Mouse (Mus musculus): ENCODE results near the gene Klf9. TPM values are rescaled to one million over a fixed set of nuclear protein-coding genes. Genes with fewer than 3 reads are reported as not detected.
"Not testable (repeated sequence)": the region's sequence is repeated elsewhere in the genome, so short reads cannot be mapped to it uniquely, and the experiment has no call there.

Klf9 gene
- polyA plus RNA-seq, 1 experiment from 2014 or later: 15.3 TPM

DNA sequence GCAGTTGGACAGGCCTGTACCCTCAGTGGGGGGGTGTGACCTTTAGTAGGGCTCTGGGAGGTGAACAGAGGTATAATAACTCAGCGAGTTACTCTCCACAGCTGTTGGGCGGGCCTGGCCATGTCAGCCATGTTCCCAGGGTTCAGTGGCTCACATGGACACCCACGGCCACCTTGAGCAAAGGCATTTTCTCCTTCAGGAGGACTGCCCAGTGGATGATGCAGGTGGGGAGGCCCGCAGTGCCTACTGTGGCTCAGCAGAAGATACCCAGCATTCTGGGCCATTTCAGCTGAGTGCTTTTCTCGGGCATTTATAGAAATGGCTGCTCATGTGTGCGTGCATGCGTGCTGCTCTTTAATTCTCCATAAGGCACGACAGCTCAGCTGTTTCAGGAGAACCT, 2.5 kb downstream of the Klf9 start:
- Histone ChIP-seq H3K9me3 (ENCODE audit: control insufficient read depth) (no peaks in the 10 kb centered on the region), H3K27ac (ENCODE audit: low read depth, low read length) (no peak overlapping the region), H3K4me3 (ENCODE audit: low read depth, low read length) (peak overlapping the region; percentile 80), H3K36me3 (ENCODE audit: control insufficient read depth, insufficient read depth) (peaks cover 3% of the 10 kb centered on the region; the same call in 1 of the 2 replicates), H3K9ac (ENCODE audit: low read depth, low read length) (no peak overlapping the region; the same call in 1 of the 2 replicates), H3K27me3 (replicated peaks; ENCODE audit: control insufficient read depth, insufficient read depth, low read length) (no peaks in the 10 kb centered on the region), H3K4me2 (replicated peaks; ENCODE audit: low read depth) (peak overlapping the region; percentile 77), H3K4me1 (replicated peaks; ENCODE audit: control insufficient read depth, insufficient read depth, low read length) (no peaks in the 10 kb centered on the region)
- WGBS: 86% methylated on average over 8 of the region's 8 CpGs
- no peak for ATAC-seq
- TF ChIP-seq CTCF (IDR thresholded peaks at IDR 0.05; ENCODE audit: low read depth): no peak

DNA sequence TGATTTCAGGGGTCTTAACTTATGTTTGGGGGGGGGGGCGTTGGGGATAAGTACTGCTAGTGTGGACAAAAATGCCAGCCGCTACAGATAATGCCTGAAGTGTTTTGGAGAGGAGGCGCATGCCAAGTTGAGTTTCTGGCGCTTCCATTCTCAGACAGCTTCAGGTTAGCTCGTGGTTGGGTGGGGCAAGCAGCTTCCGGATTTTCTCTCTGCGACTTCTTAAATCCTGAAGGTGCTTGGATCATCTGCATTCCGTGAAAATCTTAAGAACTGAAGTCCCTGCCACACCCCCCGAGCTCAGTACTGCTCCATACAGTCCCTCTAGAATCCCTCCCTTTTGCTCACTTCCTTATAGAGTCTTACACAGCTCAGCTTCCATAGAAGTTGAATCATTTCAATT, 3.0 kb downstream of the Klf9 start:
- peak overlapping the region; percentile 77 for H3K4me2 ChIP-seq (replicated peaks; ENCODE audit: low read depth)
- H3K36me3 ChIP-seq (ENCODE audit: control insufficient read depth, insufficient read depth): peaks cover 3% of the 10 kb centered on the region; the same call in 1 of the 2 replicates
- H3K9me3 ChIP-seq (ENCODE audit: control insufficient read depth): no peaks in the 10 kb centered on the region
- TF ChIP-seq CTCF (IDR thresholded peaks at IDR 0.05; ENCODE audit: low read depth): no peak
- ATAC-seq: no peak
- peak overlapping the region; percentile 80; the same call in 1 of the 2 replicates for H3K4me3 ChIP-seq (ENCODE audit: low read depth, low read length)
- WGBS: 63% methylated on average over 9 of the region's 9 CpGs
- no peaks in the 10 kb centered on the region for H3K27me3 ChIP-seq (replicated peaks; ENCODE audit: control insufficient read depth, insufficient read depth, low read length)
- no peak overlapping the region; the same call in 1 of the 2 replicates for H3K9ac ChIP-seq (ENCODE audit: low read depth, low read length)
- no peak overlapping the region for H3K27ac ChIP-seq (ENCODE audit: low read depth, low read length)
- H3K4me1 ChIP-seq (replicated peaks; ENCODE audit: control insufficient read depth, insufficient read depth, low read length): no peaks in the 10 kb centered on the region

DNA sequence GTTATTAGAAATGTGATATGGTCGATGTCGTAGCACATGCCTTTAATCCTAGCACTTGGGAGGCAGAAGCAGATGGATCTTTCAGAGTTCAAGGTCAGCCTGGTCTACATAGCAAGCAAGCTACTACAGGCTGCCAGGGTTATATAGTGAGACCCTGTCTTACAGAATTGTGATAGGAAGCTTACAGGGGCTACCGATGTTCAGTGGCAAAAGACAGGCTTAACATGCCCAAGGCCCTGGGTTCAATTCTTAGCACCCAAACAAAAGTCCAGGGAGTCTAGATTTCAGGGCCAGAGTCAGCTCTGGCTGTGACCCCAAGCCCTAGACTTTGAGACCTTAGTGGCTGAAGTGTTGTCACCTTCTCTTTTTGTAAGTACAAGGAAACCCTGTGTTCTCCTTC, 4.1 kb downstream of the Klf9 start:
- no peaks in the 10 kb centered on the region for H3K9me3 ChIP-seq (ENCODE audit: control insufficient read depth)
- WGBS: 73% methylated on average over 3 of the region's 3 CpGs
- peaks cover 3% of the 10 kb centered on the region; the same call in 1 of the 2 replicates for H3K36me3 ChIP-seq (ENCODE audit: control insufficient read depth, insufficient read depth)
- H3K27ac ChIP-seq (ENCODE audit: low read depth, low read length): no peak overlapping the region
- TF ChIP-seq CTCF (IDR thresholded peaks at IDR 0.05; ENCODE audit: low read depth): no peak
- ATAC-seq: no peak
- no peaks in the 10 kb centered on the region for H3K4me1 ChIP-seq (replicated peaks; ENCODE audit: control insufficient read depth, insufficient read depth, low read length)
- no peak overlapping the region for H3K9ac ChIP-seq (ENCODE audit: low read depth, low read length)
- peak overlapping the region; percentile 77; the same call in 1 of the 2 replicates for H3K4me2 ChIP-seq (replicated peaks; ENCODE audit: low read depth)
- no peak overlapping the region for H3K4me3 ChIP-seq (ENCODE audit: low read depth, low read length)
- no peaks in the 10 kb centered on the region for H3K27me3 ChIP-seq (replicated peaks; ENCODE audit: control insufficient read depth, insufficient read depth, low read length)

DNA sequence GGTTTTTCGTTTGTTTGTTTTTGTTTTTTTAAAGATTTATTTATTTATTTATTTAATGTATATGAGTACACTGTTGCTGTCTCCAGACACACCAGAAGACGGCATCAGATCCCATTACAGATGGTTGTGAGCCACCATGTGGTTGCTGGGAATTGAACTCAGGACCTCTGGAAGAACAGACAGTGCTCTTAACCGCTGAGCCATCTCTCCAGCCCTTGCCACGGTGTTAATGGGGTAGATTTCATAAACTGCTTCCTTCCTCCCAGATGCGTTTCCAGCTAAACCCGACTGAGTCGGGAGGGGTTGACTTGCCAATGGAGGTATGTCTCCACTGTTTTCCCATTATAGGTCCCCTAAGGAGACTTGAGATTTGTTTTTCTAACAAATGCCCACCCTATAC, 4.5 kb downstream of the Klf9 start:
- WGBS: 88% methylated on average over 7 of the region's 7 CpGs
- not testable (repeated sequence) for ATAC-seq; H3K4me3 ChIP-seq (ENCODE audit: low read depth, low read length); H3K4me2 ChIP-seq (replicated peaks; ENCODE audit: low read depth); H3K27ac ChIP-seq (ENCODE audit: low read depth, low read length); H3K4me1 ChIP-seq (replicated peaks; ENCODE audit: control insufficient read depth, insufficient read depth, low read length); H3K27me3 ChIP-seq (replicated peaks; ENCODE audit: control insufficient read depth, insufficient read depth, low read length); H3K9ac ChIP-seq (ENCODE audit: low read depth, low read length); H3K36me3 ChIP-seq (ENCODE audit: control insufficient read depth, insufficient read depth); H3K9me3 ChIP-seq (ENCODE audit: control insufficient read depth)

DNA sequence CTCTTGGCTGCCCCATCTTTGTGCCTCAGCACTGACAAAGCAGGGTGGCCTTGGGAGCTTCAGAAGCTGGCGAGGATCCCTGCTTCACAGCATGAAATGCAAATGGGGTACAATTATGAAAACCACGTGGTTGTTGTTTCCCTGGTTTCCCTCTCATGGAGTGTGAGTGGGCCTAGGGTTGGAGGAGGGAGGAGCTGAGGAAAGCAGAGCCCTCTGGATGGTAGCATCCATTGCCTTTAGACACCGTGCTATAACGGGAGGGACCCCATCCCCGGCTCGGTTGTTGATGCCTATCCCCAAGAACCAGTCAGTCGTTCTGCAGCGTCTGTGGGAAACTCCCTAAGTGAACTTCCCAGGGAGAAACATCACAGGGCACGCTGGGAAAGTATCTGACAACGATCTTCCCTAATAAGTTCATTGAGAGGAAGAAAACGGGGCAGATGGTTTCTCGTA, 5.4 kb downstream of the Klf9 start:
- Histone ChIP-seq H3K9me3 (ENCODE audit: control insufficient read depth) (no peaks in the 10 kb centered on the region), H3K4me2 (replicated peaks; ENCODE audit: low read depth) (no peak overlapping the region; the same call in 1 of the 2 replicates), H3K27ac (ENCODE audit: low read depth, low read length) (no peak overlapping the region), H3K27me3 (replicated peaks; ENCODE audit: control insufficient read depth, insufficient read depth, low read length) (no peaks in the 10 kb centered on the region), H3K4me1 (replicated peaks; ENCODE audit: control insufficient read depth, insufficient read depth, low read length) (peaks cover 2% of the 10 kb centered on the region; the same call in 1 of the 2 replicates), H3K36me3 (ENCODE audit: control insufficient read depth, insufficient read depth) (peaks cover 3% of the 10 kb centered on the region; the same call in 1 of the 2 replicates), H3K4me3 (ENCODE audit: low read depth, low read length) (no peak overlapping the region), H3K9ac (ENCODE audit: low read depth, low read length) (no peak overlapping the region)
- 74% methylated on average over 12 of the region's 12 CpGs for WGBS
- no peak for ATAC-seq
- no peak for TF ChIP-seq CTCF (IDR thresholded peaks at IDR 0.05; ENCODE audit: low read depth)

DNA sequence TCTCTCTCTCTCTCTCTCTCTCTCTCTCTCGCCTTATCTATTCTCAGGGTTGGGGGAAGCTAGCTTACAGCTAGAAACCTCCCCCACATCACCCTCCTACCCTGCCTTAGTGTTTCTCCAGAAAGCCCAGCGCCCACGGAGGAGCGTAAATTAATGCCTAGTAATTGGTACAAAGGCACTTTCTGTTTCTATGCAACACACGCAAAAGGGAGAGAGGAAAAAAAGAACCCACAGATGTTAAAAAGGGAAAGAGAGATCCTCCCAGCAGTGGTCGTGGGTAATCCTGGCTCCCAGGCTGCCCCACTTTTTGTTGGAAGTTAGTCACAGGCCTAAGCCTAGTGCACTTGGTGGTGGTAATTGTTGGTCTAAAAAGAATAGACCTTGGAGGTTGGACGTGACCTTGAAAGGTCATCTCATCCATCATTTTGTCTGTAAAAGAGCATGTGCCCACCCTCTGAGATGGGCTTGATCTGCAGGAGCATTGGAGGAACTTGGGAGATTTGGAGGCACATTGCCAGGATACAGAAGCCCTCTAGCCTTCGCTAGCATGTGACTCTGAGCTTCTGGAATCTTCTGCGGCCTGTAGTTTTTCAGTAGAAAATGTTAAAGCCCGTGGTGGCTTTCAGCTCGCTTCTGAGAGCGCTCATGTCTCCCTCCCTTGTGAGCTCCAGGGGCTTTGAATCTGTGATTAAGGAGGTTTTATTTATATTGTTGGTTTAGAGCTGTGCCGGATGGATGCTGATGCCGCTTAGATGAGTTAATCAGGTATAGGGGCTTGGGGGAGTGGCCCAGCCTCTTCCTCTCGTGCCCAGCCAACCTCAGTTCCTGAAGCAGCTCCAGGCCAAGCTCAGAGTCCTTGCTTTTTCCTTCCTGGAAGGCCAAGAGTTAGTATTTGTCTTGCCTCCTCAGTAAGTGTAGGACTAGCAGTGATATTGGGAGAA, 6.3 kb downstream of the Klf9 start:
- peaks cover 3% of the 10 kb centered on the region; the same call in 1 of the 2 replicates for H3K36me3 ChIP-seq (ENCODE audit: control insufficient read depth, insufficient read depth)
- no peaks in the 10 kb centered on the region for H3K9me3 ChIP-seq (ENCODE audit: control insufficient read depth)
- H3K9ac ChIP-seq (ENCODE audit: low read depth, low read length): no peak overlapping the region
- no peak overlapping the region for H3K27ac ChIP-seq (ENCODE audit: low read depth, low read length)
- H3K4me2 ChIP-seq (replicated peaks; ENCODE audit: low read depth): no peak overlapping the region
- 81% methylated on average over 15 of the region's 15 CpGs for WGBS
- H3K4me1 ChIP-seq (replicated peaks; ENCODE audit: control insufficient read depth, insufficient read depth, low read length): peaks cover 6% of the 10 kb centered on the region; the same call in 1 of the 2 replicates
- ATAC-seq: no peak
- H3K27me3 ChIP-seq (replicated peaks; ENCODE audit: control insufficient read depth, insufficient read depth, low read length): no peaks in the 10 kb centered on the region
- H3K4me3 ChIP-seq (ENCODE audit: low read depth, low read length): no peak overlapping the region
- TF ChIP-seq CTCF (IDR thresholded peaks at IDR 0.05; ENCODE audit: low read depth): no peak

Data from intestine, postnatal 0 days (tissue).